Mouse (Mus musculus) spleen, adult 2 months (tissue): Measurements from ENCODE around the gene Fam227b.

Experiments used
- CTCF ChIP-seq: fragments of 200-500 bp; IDR thresholded peaks from 2 replicates; pipeline ENCODE4 v1.5.1; 2011; ENCODE audit warnings: mild to moderate bottlenecking, inconsistent platforms; ENCODE audit not compliant: insufficient read depth, insufficient read length, insufficient replicate concordance; ENCODE audit errors: extremely low read depth
- POLR2A ChIP-seq: fragments of 200-500 bp; IDR thresholded peaks from 2 replicates; pipeline ENCODE4 v1.6.1; 2011; ENCODE audit warnings: low read depth, low read length, inconsistent platforms

DNA sequence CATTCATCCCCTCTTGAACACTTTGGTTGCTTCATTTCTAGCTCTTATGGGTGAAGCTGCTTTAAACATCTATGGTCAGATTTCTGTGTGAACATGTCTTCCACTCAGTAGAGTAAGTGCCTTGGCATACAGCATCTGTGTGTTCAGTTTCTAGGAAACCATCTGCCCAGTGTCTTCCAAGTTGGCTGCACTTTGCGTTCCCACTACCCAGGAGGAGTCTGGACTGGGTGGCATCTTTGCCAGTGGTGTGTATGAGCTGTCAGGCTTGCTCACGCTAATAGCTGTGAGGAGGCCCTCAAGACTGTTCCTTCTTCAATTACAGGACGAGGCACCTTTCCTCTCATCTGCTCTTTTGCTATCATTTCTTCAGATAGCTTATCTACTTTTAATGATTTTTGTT lies 67.5 kb downstream of the Fam227b start:
- TF ChIP-seq CTCF (no peak), POLR2A (no peak)
